Mouse (Mus musculus) frontal cortex, adult 2 months (tissue): ENCODE data around the gene Slc24a3. TPM values are rescaled to one million over a fixed set of nuclear protein-coding genes. Genes with fewer than 3 reads are reported as not detected.
A peak's percentile ranks its signal among the peaks of the same experiment; 100 is the strongest.

Experiments
- DNase-seq, 2 experiments: peaks; one replicate each; pipeline ENCODE4 v3.0.0; 2022; ENCODE audit warnings: low spot score in 1 of 2; ENCODE audit errors: extremely low spot score in 1 of 2
- polyA plus RNA-seq: library from polyadenylated mRNA; depleted of rRNA; stranded (reverse); fragments of >200 nt; gene quantifications from 2 replicates; pipeline ENCODE4 v1.2.3, GENCODE M21; 2012

The Slc24a3 gene
- polyA plus RNA-seq, 1 experiment: 63.8 TPM

- no peak for DNase-seq
Observed at GRCm38 (mm10) chr2:145419078-145419477, 251.5 kb downstream of the Slc24a3 start.

GRCm38 (mm10) chr2:145420967-145421888, 253.7 kb downstream of the Slc24a3 start:
- no peak for DNase-seq

GRCm38 (mm10) chr2:145421889-145422212, 254.3 kb downstream of the Slc24a3 start:
- no peak for DNase-seq

GRCm38 (mm10) chr2:145429982-145430381, 262.4 kb downstream of the Slc24a3 start:
- no peak for DNase-seq

- no peak for DNase-seq
Observed at GRCm38 (mm10) chr2:145434068-145434467, 266.5 kb downstream of the Slc24a3 start.

- no peak for DNase-seq
Observed at GRCm38 (mm10) chr2:145438336-145438735, 270.8 kb downstream of the Slc24a3 start.

- DNase-seq: no peak
Observed at GRCm38 (mm10) chr2:145439755-145440154, 272.2 kb downstream of the Slc24a3 start.

- no peak for DNase-seq
Observed at GRCm38 (mm10) chr2:145457106-145457747, 289.7 kb downstream of the Slc24a3 start.

GRCm38 (mm10) chr2:145460854-145461423, 293.4 kb downstream of the Slc24a3 start:
- no peak for DNase-seq

GRCm38 (mm10) chr2:145462253-145462652, 294.7 kb downstream of the Slc24a3 start:
- no peak for DNase-seq

- DNase-seq: no peak
Observed at GRCm38 (mm10) chr2:145468701-145469325, 301.3 kb downstream of the Slc24a3 start.

- peak in 1 of 2 experiments; percentile 23 for DNase-seq
Observed at GRCm38 (mm10) chr2:145477484-145477883, 309.9 kb downstream of the Slc24a3 start.

GRCm38 (mm10) chr2:145479676-145480075, 312.1 kb downstream of the Slc24a3 start:
- no peak for DNase-seq

- peak in 1 of 2 experiments; percentile 11 for DNase-seq
Observed at GRCm38 (mm10) chr2:145500231-145500630, 332.7 kb downstream of the Slc24a3 start.

GRCm38 (mm10) chr2:145501472-145501871, 333.9 kb downstream of the Slc24a3 start:
- DNase-seq: no peak

GRCm38 (mm10) chr2:145507702-145508101, 340.1 kb downstream of the Slc24a3 start:
- DNase-seq: no peak

GRCm38 (mm10) chr2:145510650-145511225, 343.2 kb downstream of the Slc24a3 start:
- DNase-seq: no peak

GRCm38 (mm10) chr2:145515956-145516355, 348.4 kb downstream of the Slc24a3 start:
- no peak for DNase-seq

- peak; percentile 56 to 91 for DNase-seq
Observed at GRCm38 (mm10) chr2:145517346-145517745, 349.8 kb downstream of the Slc24a3 start.

GRCm38 (mm10) chr2:145522017-145522416, 354.5 kb downstream of the Slc24a3 start:
- no peak for DNase-seq

GRCm38 (mm10) chr2:145523381-145523780, 355.8 kb downstream of the Slc24a3 start:
- no peak for DNase-seq
